Mouse (Mus musculus) olfactory bulb, adult 2 months (tissue): ENCODE measurements at regions not wholly inside any gene's neighbourhood (a gene's known extent, or its start where the extent isn't known, plus 50 kb on each side); places are given as distances from the start of the nearest gene placed in this dataset.

Experiments used
- H3K27ac ChIP-seq: fragments of 200-500 bp; 2 replicates; pipeline ENCODE4 v1.5.1; 2012; ENCODE audit warnings: low read depth, low read length; ENCODE audit not compliant: insufficient read depth
- H3K4me1 ChIP-seq: fragments of 200-500 bp; 2 replicates; pipeline ENCODE4 v1.6.1; 2012; ENCODE audit warnings: low read length; ENCODE audit not compliant: control insufficient read depth, insufficient read depth
- H3K4me3 ChIP-seq: fragments of 200-500 bp; 2 replicates; pipeline ENCODE4 v1.5.1; 2012; ENCODE audit warnings: mild to moderate bottlenecking, low read depth, low read length, moderate library complexity; ENCODE audit not compliant: insufficient read depth
- CTCF ChIP-seq: fragments of 200-500 bp; IDR thresholded peaks from 2 replicates; pipeline ENCODE4 v1.5.1; 2012; ENCODE audit warnings: low read depth, mild to moderate bottlenecking, low read length, moderate library complexity; ENCODE audit not compliant: insufficient read depth
- POLR2A ChIP-seq: fragments of 200-500 bp; IDR thresholded peaks from 2 replicates; pipeline ENCODE4 v1.6.1; 2012; ENCODE audit warnings: mild to moderate bottlenecking, low read depth, low read length, moderate library complexity; ENCODE audit not compliant: insufficient read depth
- WGBS: fragments of 180-500 bp; shearing (Covaris S2); methylation state at CpG from one replicate; pipeline ENCODE4 v1.1.7; 2018; 5-methylcytosine and 5-hydroxymethylcytosine counted together

- no peaks in the 10 kb centered on the region for H3K4me1 ChIP-seq
- 52% methylated on average over 8 of the region's 8 CpGs for WGBS
- TF ChIP-seq CTCF (no peak), POLR2A (no peak)
- no peak overlapping the region for H3K4me3 ChIP-seq
- H3K27ac ChIP-seq, result no peak overlapping the region
Measured at GRCm38 (mm10) chr10:92438621-92439394, 283.4 kb downstream of the Nedd1 start.

- 78% methylated on average over 7 of the region's 7 CpGs for WGBS
- Histone ChIP-seq H3K4me3 (no peak overlapping the region), H3K4me1 (no peaks in the 10 kb centered on the region), H3K27ac (no peak overlapping the region)
- TF ChIP-seq CTCF, result no peak
Measured at GRCm38 (mm10) chr10:92429256-92429655, 293.0 kb downstream of the Nedd1 start.

- WGBS, result 75% methylated on average over 4 of the region's 4 CpGs
- H3K4me1 ChIP-seq, result no peaks in the 10 kb centered on the region
- H3K27ac ChIP-seq, result no peak overlapping the region
- TF ChIP-seq CTCF (no peak), POLR2A (no peak)
- no peak overlapping the region for H3K4me3 ChIP-seq
Measured at GRCm38 (mm10) chr10:92428026-92428425, 294.2 kb downstream of the Nedd1 start.

DNA sequence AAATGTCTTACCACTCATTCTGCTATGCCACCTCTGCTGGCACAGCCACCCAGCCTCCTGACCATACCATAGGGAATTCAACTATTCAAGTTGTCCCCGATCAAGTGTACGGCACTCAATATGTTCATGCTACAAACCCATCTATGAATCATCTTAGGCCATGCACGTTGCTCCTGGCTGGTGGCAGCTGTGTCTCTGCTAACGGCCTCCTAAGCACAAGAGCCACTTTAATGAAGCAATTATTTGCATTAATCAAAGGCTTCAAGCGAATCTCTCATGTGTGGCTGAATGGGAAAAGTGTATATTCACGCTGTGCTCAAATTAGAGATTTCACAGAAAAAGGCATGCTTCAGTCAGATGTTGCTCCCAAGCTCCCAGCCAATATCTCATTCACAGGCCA lies 295.8 kb downstream of the Nedd1 start:
- no peak overlapping the region for H3K4me3 ChIP-seq
- no peaks in the 10 kb centered on the region for H3K4me1 ChIP-seq
- TF ChIP-seq POLR2A, result no peak
- no peak for TF ChIP-seq CTCF
- H3K27ac ChIP-seq, result no peak overlapping the region
- WGBS, result 51% methylated on average over 6 of the region's 6 CpGs

- Histone ChIP-seq H3K27ac (no peak overlapping the region), H3K4me3 (no peak overlapping the region), H3K4me1 (no peaks in the 10 kb centered on the region)
- TF ChIP-seq CTCF (no peak), POLR2A (no peak)
- 90% methylated on average over 7 of the region's 7 CpGs for WGBS
Measured at GRCm38 (mm10) chr10:92412737-92413136, 309.5 kb downstream of the Nedd1 start.

DNA sequence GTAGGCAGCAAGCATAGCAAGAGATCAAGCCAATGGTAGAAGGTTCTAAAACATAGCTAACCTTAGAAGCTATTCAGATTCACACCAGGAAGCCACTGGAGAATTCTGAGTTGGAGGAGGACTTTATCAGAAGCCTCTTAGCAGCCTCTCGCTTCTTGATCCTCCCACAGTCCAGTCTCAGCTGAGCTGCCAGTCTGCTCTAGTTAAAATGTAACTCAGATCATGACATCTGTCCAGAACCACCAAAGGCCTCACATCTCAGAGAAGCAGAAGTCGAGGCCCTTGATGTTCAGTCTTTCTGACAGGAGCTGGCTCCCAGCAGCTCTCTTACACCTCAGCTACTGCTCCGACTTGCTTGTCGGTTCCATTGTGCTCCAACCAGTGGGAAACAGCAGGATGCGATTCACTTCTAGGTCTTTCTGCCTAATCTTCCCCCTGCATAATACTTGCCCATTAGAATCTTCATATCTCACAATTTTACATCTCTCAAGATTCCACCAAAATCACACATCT lies 311.4 kb downstream of the Nedd1 start:
- 83% methylated on average over 5 of the region's 5 CpGs for WGBS
- Histone ChIP-seq H3K4me3 (no peak overlapping the region), H3K4me1 (no peaks in the 10 kb centered on the region), H3K27ac (no peak overlapping the region)
- no peak for TF ChIP-seq POLR2A
- TF ChIP-seq CTCF, result no peak

GRCm38 (mm10) chr10:92404697-92405293 lies 317.4 kb downstream of the Nedd1 start:
- 11% methylated on average over 15 of the region's 15 CpGs for whole genome bisulfite sequencing

DNA sequence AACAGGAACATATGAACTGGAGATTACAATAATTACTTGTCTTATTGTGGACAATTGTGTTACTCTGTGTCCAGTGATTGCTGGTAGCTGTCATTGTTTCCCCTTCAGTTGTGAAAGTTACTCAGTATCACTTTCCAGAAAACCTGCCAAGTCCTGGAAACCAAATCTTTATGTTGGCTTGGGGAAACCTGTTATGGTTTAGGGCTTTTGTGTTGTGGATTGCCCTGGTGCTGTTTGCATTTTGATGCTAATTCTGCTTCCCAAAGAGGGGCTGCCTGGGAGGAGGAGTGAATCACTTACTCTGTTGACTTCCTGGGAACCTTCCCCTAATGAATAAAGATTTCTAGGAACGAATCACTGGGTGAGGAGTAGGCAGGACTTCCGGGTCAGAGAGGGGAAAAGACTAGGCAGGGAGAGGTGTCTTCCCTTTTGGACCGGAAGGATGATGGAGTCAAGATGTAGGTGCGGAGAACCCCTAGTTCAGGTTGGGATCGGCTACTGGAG lies 321.6 kb downstream of the Nedd1 start:
- no peak overlapping the region for H3K4me3 ChIP-seq
- 67% methylated on average over 5 of the region's 5 CpGs for WGBS

More at GRCm38 (mm10) chr10:92404697-92405293, 317.4 kb downstream of the Nedd1 start:
- Histone ChIP-seq H3K4me1 (peaks cover 5% of the 10 kb centered on the region; the same call in 1 of the 2 replicates), H3K4me3 (no peak overlapping the region), H3K27ac (no peak overlapping the region)
- TF ChIP-seq CTCF (no peak), POLR2A (no peak)

DNA sequence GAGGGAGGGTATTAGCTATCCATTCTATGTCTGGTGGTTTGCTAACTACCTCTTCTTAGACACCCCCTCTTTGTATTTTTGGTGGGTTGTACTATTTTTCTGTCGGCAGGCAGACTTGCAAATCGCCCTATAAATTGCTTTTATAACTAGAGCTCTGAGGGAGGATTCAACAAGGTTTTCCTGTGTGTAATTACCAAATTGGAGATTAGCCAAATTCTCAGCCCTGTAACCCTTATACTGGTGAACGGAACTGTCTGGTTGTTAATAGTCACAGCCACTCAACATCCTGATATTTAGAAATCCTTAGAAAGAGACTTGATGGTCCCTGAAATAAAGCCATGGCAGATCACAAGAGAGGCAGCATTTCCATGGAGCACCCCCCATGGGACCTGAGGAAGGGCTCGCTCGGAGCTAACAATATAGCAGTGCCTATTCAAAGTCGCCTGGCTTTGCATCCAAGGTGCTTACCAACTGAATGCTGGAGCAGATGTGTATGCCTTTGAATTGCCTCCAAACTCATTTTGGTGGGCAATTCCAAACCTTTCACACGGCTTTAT lies 333.0 kb downstream of the Nedd1 start:
- Histone ChIP-seq H3K4me1 (peaks cover 3% of the 10 kb centered on the region; the same call in 1 of the 2 replicates), H3K4me3 (no peak overlapping the region), H3K27ac (no peak overlapping the region)
- 20% methylated on average over 7 of the region's 7 CpGs for WGBS
- TF ChIP-seq POLR2A (no peak), CTCF (no peak)

More for the DNA sequence above, 321.6 kb downstream of the Nedd1 start:
- TF ChIP-seq CTCF, result no peak
- TF ChIP-seq POLR2A, result no peak
- Histone ChIP-seq H3K4me1 (peaks cover 5% of the 10 kb centered on the region; the same call in 1 of the 2 replicates), H3K27ac (no peak overlapping the region)
